In the genomic region with DNA sequence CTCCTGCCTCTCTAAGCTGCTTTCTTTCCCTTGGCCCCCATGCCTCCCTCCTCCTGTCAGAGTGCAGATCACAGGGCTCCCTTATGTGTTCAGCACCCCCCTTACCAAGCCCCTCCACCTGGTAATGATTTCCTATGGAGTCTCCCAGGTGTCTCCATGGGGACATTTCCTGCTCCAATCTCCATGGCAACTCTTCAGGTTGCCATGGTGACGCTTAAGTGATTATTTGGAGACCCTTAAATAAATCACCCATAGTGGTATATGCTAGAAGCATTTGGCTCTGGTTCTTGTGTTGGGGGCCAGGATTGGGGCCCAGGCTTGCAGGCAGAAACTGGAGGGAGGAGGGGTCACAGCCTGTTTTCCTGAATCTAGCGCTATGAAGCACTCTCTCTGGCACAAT, we compare ENCODE assay signal across 12 mouse cellular contexts. TPM values are rescaled to one million over a fixed set of nuclear protein-coding genes. Genes with fewer than 3 reads are reported as not detected.
DNase-seq lines count a peak whose midpoint lies in the region; ATAC-seq lines count a peak whose summit lies in the region.
"Had no signal": no experiment of that assay in that cellular context is flagged by ENCODE, and none has a peak within 500 bp of the region (broad histone marks: within the 10 kb centered on the region; RNA-seq: fewer than 3 reads in every experiment).

No protein-coding gene starts in this region.

- peaks cover 47% of the 10 kb centered on the region for H3K4me1 ChIP-seq in limb, embryonic 13.5 days
- no peaks in the 10 kb centered on the region for H3K4me1 ChIP-seq in liver, embryonic 11.5 days (replicated peaks; ENCODE audit: control insufficient read depth, insufficient read depth, low read length)

- H3K27me3 ChIP-seq in limb, embryonic 13.5 days = no peaks in the 10 kb centered on the region
- no peaks in the 10 kb centered on the region for H3K27me3 ChIP-seq in liver, embryonic 11.5 days (replicated peaks; ENCODE audit: control insufficient read depth, insufficient read depth, low read length)

- H3K9me3 ChIP-seq in limb, embryonic 13.5 days = no peaks in the 10 kb centered on the region
- no peaks in the 10 kb centered on the region for H3K9me3 ChIP-seq in liver, embryonic 11.5 days (ENCODE audit: control insufficient read depth, low read length)

- peak overlapping the region; percentile 94 for H3K27ac ChIP-seq in limb, embryonic 13.5 days
- no peak overlapping the region for H3K27ac ChIP-seq in liver, embryonic 11.5 days (ENCODE audit: low read depth, low read length)

- ATAC-seq in limb, embryonic 13.5 days (ENCODE audit: low FRiP score, low read depth) = peak; percentile 97
- ATAC-seq in liver, embryonic 11.5 days (replicated peaks; ENCODE audit: low FRiP score) = no peak
- ATAC-seq in CD4-positive, CD25-positive, alpha-beta regulatory T cell, adult 4 months = no peak

- WGBS in limb, embryonic 13.5 days = 17% methylated on average over 2 of the region's 2 CpGs
- WGBS in liver, embryonic 11.5 days = 65% methylated on average over 2 of the region's 2 CpGs

- H3K9ac ChIP-seq in limb, embryonic 13.5 days = peak overlapping the region; percentile 1; the same call in 1 of the 2 replicates
- no peak overlapping the region for H3K9ac ChIP-seq in liver, embryonic 11.5 days (ENCODE audit: low read depth, low read length)

- 0 out of 2 replicates have a peak overlapping the region, but pooled peaks have one; percentile 5 for H3K4me3 ChIP-seq in limb, embryonic 13.5 days
- H3K4me3 ChIP-seq in liver, embryonic 11.5 days (ENCODE audit: low read depth, low read length) = no peak overlapping the region

- DNase-seq in retina, postnatal 1 day = peak; percentile 33
- no peak for DNase-seq in retina, embryonic 14.5 days (ENCODE audit: low spot score)
- peak; percentile 99 for DNase-seq in forelimb bud, embryonic 11.5 days (ENCODE audit: low read depth, low spot score)
- peak; percentile 62 for DNase-seq in right cerebral cortex, postnatal 4 days
- DNase-seq in liver, embryonic 11.5 days (ENCODE audit: low spot score) = no peak
- DNase-seq in gastrocnemius, adult 8-10 months (ENCODE audit: low spot score in 2 of 2) = no peak
- DNase-seq: thymus, postnatal 4 days had no signal

- no peaks in the 10 kb centered on the region for H3K36me3 ChIP-seq in limb, embryonic 13.5 days
- no peaks in the 10 kb centered on the region for H3K36me3 ChIP-seq in liver, embryonic 11.5 days (ENCODE audit: control insufficient read depth, insufficient read depth, low read length)

- H3K4me2 ChIP-seq in limb, embryonic 13.5 days (replicated peaks) = peak overlapping the region; percentile 48
- H3K4me2 ChIP-seq in liver, embryonic 11.5 days = no peak overlapping the region

RNA-seq across cellular contexts. Expression of gene Dlg5, which starts 17.2 kb away (rescaled TPM):
- polyA plus RNA-seq in limb, embryonic 13.5 days (2015; fragmentation: Nextera tagmentation; extraction: Ambion mirVana) = 30.2 and 31.5 TPM in 2 replicates
- 7.7 and 9.2 TPM in 2 replicates for polyA plus RNA-seq in liver, embryonic 11.5 days (2014; fragmentation: Nextera tagmentation; extraction: Ambion mirVana)
- 10 to 100 TPM in 1 of 4 experiments, 1 to 10 TPM in 3; 3.5 to 11.1 (median 6.0) TPM for total RNA-seq in gastrocnemius, adult 8-10 months (2022)
- polyA plus RNA-seq in CD4-positive, CD25-positive, alpha-beta regulatory T cell, adult 4 months (2017; shearing (Covaris generic)) = under 1 TPM; 0.32 to 0.49 TPM
- total RNA-seq: granulocyte monocyte progenitor cell, adult 5-6 weeks had no signal

RNA-seq across cellular contexts. Expression of gene E330034G19Rik, which starts 30.1 kb away (rescaled TPM):
- polyA plus RNA-seq in limb, embryonic 13.5 days (2015; fragmentation: Nextera tagmentation; extraction: Ambion mirVana) = 0.10 TPM in 1 of 2 replicates, not detected in the other
- polyA plus RNA-seq in liver, embryonic 11.5 days (2014; fragmentation: Nextera tagmentation; extraction: Ambion mirVana) = not detected in 2 replicates
- total RNA-seq in gastrocnemius, adult 8-10 months (2022) = not detected
- not detected for polyA plus RNA-seq in CD4-positive, CD25-positive, alpha-beta regulatory T cell, adult 4 months (2017; shearing (Covaris generic))
- total RNA-seq: ES-E14; granulocyte monocyte progenitor cell, adult 5-6 weeks; left cerebral cortex, postnatal 25 days had no signal

Comparison
In these comparisons a context has a peak if more than half of its experiments do, and no peak if none do; other contexts are left out.
1. DNase-seq: peak in retina, postnatal 1 day (single experiment), forelimb bud, embryonic 11.5 days (single experiment) and right cerebral cortex, postnatal 4 days (single experiment); none in retina, embryonic 14.5 days (single experiment), liver, embryonic 11.5 days (single experiment) and gastrocnemius, adult 8-10 months (0 of 2).